Mouse (Mus musculus) hindbrain, embryonic 15.5 days (tissue): ENCODE data around the gene Gm9046. TPM values are rescaled to one million over a fixed set of nuclear protein-coding genes. Genes with fewer than 3 reads are reported as not detected.
"Not testable (repeated sequence)": the region's sequence is repeated elsewhere in the genome, so short reads cannot be mapped to it uniquely, and the experiment has no call there.

ENCODE experiments used
- ATAC-seq: fragments of 200-750 bp; cut with Nextera tagmentation; 2 replicates; pipeline ENCODE4 v1.8.0; 2017; ENCODE audit warnings: low read depth, moderate number of reproducible peaks, moderate TSS enrichment; ENCODE audit not compliant: low FRiP score
- H3K27ac ChIP-seq: fragments of 300-500 bp; sonication (generic); replicated peaks from 2 replicates; pipeline ENCODE4 v1.5.1; 2015; ENCODE audit warnings: mild to moderate bottlenecking, inconsistent platforms
- H3K27me3 ChIP-seq: fragments of 300-500 bp; sonication (generic); 2 replicates; pipeline ENCODE4 v1.6.1; 2015; ENCODE audit warnings: control low read depth, inconsistent platforms
- H3K36me3 ChIP-seq: fragments of 300-500 bp; sonication (generic); 2 replicates; pipeline ENCODE4 v1.6.1; 2015; ENCODE audit warnings: control low read depth, inconsistent platforms
- H3K4me1 ChIP-seq: fragments of 300-500 bp; sonication (generic); replicated peaks from 2 replicates; pipeline ENCODE4 v1.6.1; 2015; ENCODE audit warnings: control low read depth, inconsistent platforms
- H3K4me2 ChIP-seq: fragments of 300-500 bp; sonication (generic); 2 replicates; pipeline ENCODE4 v1.6.1; 2015; ENCODE audit warnings: moderate library complexity, mild to moderate bottlenecking, inconsistent platforms
- H3K4me3 ChIP-seq: fragments of 300-500 bp; sonication (generic); 2 replicates; pipeline ENCODE4 v1.5.1; 2015; ENCODE audit warnings: mild to moderate bottlenecking, inconsistent platforms
- H3K9ac ChIP-seq: fragments of 300-500 bp; sonication (generic); 2 replicates; pipeline ENCODE4 v1.6.1; 2015; ENCODE audit warnings: inconsistent platforms
- H3K9me3 ChIP-seq: fragments of 300-500 bp; sonication (generic); 2 replicates; pipeline ENCODE4 v1.6.1; 2016; ENCODE audit warnings: control low read depth, inconsistent platforms
- WGBS: fragments of 180-500 bp; shearing (Covaris S2); methylation state at CpG from one replicate; pipeline ENCODE4 v1.1.7; 2015; 5-methylcytosine and 5-hydroxymethylcytosine counted together
- polyA plus RNA-seq: library from polyadenylated mRNA; unstranded; fragments of >200 nt; fragmentation: Nextera tagmentation; extraction: Ambion mirVana; gene quantifications from 2 replicates; pipeline ENCODE4 v1.2.1, GENCODE M21; 2015

Gene Gm9046
- polyA plus RNA-seq, result not detected in 2 replicates

- H3K9me3 ChIP-seq, ATAC-seq, H3K36me3 ChIP-seq, H3K27ac ChIP-seq, H3K9ac ChIP-seq, H3K4me3 ChIP-seq, H3K4me1 ChIP-seq, H3K4me2 ChIP-seq, H3K27me3 ChIP-seq: not testable (repeated sequence)
- WGBS, result no CpG with 5 or more reads among the region's 14 CpGs
These were observed at the start of gene Gm9046 for GRCm38 (mm10) chr10:118343155-118343554. Gene Gm9046 (minus strand): TSS chr10:118343255.

DNA sequence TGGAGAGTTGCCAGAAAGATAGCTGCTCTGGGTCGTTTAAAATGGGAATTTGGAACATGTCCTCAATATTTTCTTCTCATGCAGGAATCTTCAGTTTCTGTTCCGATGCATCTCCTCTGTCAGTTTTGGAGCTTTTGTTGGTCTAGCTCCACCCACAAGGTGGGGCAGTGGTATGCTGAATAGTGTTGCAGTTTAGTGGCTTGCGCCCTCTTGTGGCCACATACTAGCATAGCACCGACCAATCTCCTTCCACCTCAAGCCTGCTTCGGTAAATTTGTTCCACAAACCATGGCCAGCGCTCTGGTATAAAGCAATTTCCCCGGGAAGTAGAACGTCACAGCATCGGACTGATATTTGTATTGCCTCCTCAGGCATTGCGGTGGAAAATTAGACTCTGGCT lies 27.4 kb upstream of the Gm9046 start:
- Histone ChIP-seq H3K4me2 (peak overlapping the region; percentile 45), H3K9ac (no peak overlapping the region)

DNA sequence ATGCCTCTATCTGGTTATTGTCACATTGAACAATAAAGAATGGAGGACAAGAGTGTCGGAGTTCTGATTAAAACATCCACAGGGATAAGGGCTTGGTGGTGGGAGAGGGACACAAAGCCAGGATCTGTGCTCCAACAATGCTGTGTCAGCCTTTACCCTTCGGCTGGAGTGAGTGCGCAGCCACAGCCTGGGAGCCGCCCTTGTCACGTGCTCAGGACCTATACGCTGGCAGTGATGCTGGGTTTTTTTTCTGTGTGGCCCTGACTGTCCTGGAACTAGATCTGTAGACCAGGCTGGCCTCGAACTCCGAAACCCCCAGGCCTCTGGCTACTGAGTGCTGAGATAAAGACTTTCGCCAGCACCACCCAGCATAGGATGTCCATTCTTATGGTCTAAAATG lies 26.5 kb upstream of the Gm9046 start:
- 88% methylated on average over 9 of the region's 9 CpGs for WGBS
- Histone ChIP-seq H3K36me3 (no peaks in the 10 kb centered on the region), H3K27me3 (no peaks in the 10 kb centered on the region), H3K4me3 (no peak overlapping the region), H3K4me1 (no peaks in the 10 kb centered on the region), H3K4me2 (no peak overlapping the region), H3K27ac (no peak overlapping the region), H3K9ac (no peak overlapping the region), H3K9me3 (no peaks in the 10 kb centered on the region)
- ATAC-seq, result no peak

More for the DNA sequence above, 27.4 kb upstream of the Gm9046 start:
- no peaks in the 10 kb centered on the region for H3K9me3 ChIP-seq
- H3K4me1 ChIP-seq, result no peaks in the 10 kb centered on the region
- H3K4me3 ChIP-seq, result no peak overlapping the region
- 7% methylated on average over 10 of the region's 10 CpGs for WGBS
- no peaks in the 10 kb centered on the region for H3K27me3 ChIP-seq
- H3K36me3 ChIP-seq, result no peaks in the 10 kb centered on the region
- H3K27ac ChIP-seq, result no peak overlapping the region
- peak; percentile 94 for ATAC-seq

GRCm38 (mm10) chr10:118354005-118354404 lies 10.9 kb upstream of the Gm9046 start, which contains the start of gene Gm9049:
Gene Gm9049 (minus strand): TSS chr10:118354105.
- H3K9me3 ChIP-seq, H3K4me1 ChIP-seq, H3K27me3 ChIP-seq, H3K27ac ChIP-seq, H3K9ac ChIP-seq, H3K4me3 ChIP-seq, H3K4me2 ChIP-seq, ATAC-seq, H3K36me3 ChIP-seq: not testable (repeated sequence)
- no CpG with 5 or more reads among the region's 11 CpGs for WGBS

DNA sequence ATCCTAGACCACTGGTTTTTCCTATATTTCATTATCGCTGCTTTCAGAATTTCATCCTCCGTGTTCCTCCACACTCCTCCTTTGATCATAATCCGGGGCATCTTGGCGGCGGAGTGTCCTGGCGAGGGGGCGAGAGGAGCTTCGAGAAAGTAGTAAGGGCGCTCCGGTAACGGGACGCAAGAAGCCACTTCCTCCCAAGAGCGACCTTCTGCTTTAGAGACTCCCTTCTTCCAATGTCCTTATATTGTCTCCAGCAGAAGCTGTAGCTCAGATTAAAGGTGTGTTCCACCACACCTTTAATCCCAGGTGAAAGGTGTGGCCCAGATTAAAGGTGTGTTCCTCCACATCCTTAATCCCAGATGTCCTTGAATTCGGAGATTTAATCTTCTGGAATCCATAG lies 5.5 kb upstream of the Gm9046 start, which contains the start of gene Gm9048:
Gene Gm9048, minus strand, starts transcription at position 101 of the 400 bp plus-strand sequence.
- not testable (repeated sequence) for H3K4me3 ChIP-seq, ATAC-seq, H3K27me3 ChIP-seq, H3K9ac ChIP-seq, H3K27ac ChIP-seq, H3K4me1 ChIP-seq, H3K9me3 ChIP-seq, H3K4me2 ChIP-seq, H3K36me3 ChIP-seq
- WGBS, result 100% methylated on average over 1 of the region's 14 CpGs

DNA sequence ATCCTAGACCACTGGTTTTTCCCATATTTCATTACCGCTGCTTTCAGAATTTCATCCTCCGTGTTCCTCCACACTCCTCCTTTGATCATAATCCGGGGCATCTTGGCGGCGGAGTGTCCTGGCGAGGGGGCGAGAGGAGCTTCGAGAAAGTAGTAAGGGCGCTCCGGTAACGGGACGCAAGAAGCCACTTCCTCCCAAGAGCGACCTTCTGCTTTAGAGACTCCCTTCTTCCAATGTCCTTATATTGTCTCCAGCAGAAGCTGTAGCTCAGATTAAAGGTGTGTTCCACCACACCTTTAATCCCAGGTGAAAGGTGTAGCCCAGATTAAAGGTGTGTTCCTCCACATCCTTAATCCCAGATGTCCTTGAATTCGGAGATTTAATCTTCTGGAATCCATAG lies 5.3 kb downstream of the Gm9046 start, which contains the start of gene Gm9045:
Gene Gm9045, minus strand, starts transcription at position 101 of the 400 bp plus-strand sequence.
- WGBS, result no CpG with 5 or more reads among the region's 14 CpGs
- H3K4me1 ChIP-seq, H3K27ac ChIP-seq, H3K27me3 ChIP-seq, ATAC-seq, H3K9me3 ChIP-seq, H3K36me3 ChIP-seq, H3K9ac ChIP-seq, H3K4me2 ChIP-seq, H3K4me3 ChIP-seq: not testable (repeated sequence)

DNA sequence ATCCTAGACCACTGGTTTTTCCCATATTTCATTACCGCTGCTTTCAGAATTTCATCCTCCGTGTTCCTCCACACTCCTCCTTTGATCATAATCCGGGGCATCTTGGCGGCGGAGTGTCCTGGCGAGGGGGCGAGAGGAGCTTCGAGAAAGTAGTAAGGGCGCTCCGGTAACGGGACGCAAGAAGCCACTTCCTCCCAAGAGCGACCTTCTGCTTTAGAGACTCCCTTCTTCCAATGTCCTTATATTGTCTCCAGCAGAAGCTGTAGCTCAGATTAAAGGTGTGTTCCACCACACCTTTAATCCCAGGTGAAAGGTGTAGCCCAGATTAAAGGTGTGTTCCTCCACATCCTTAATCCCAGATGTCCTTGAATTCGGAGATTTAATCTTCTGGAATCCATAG lies 10.7 kb downstream of the Gm9046 start, which contains the start of gene Gm9044:
Gene Gm9044, minus strand, starts transcription at position 101 of the 400 bp plus-strand sequence.
- not testable (repeated sequence) for H3K27me3 ChIP-seq, H3K4me2 ChIP-seq, H3K36me3 ChIP-seq, H3K9me3 ChIP-seq, ATAC-seq, H3K4me1 ChIP-seq, H3K27ac ChIP-seq, H3K9ac ChIP-seq, H3K4me3 ChIP-seq
- WGBS, result no CpG with 5 or more reads among the region's 14 CpGs

GRCm38 (mm10) chr10:118326869-118327268 lies 16.2 kb downstream of the Gm9046 start, which contains the start of gene Gm9040:
Gene Gm9040 (minus strand): TSS chr10:118326969.
- H3K27ac ChIP-seq, H3K36me3 ChIP-seq, ATAC-seq, H3K4me1 ChIP-seq, H3K4me3 ChIP-seq, H3K9ac ChIP-seq, H3K27me3 ChIP-seq, H3K9me3 ChIP-seq, H3K4me2 ChIP-seq: not testable (repeated sequence)
- no CpG with 5 or more reads among the region's 11 CpGs for WGBS

- H3K36me3 ChIP-seq, result no peaks in the 10 kb centered on the region
- H3K4me2 ChIP-seq, result no peak overlapping the region
- H3K27me3 ChIP-seq, result no peaks in the 10 kb centered on the region
- WGBS, result 87% methylated on average over 8 of the region's 8 CpGs
- no peaks in the 10 kb centered on the region for H3K9me3 ChIP-seq
- H3K4me3 ChIP-seq, result no peak overlapping the region
- H3K4me1 ChIP-seq, result no peaks in the 10 kb centered on the region
- no peak for ATAC-seq
- no peak overlapping the region for H3K9ac ChIP-seq
- no peak overlapping the region for H3K27ac ChIP-seq
These were observed 24.0 kb downstream of the Gm9046 start for GRCm38 (mm10) chr10:118319024-118319423.

- H3K27ac ChIP-seq, ATAC-seq: not testable (repeated sequence)
- 39% methylated on average over 2 of the region's 2 CpGs for WGBS
These were observed 40.9 kb downstream of the Gm9046 start for GRCm38 (mm10) chr10:118302133-118302532.

GRCm38 (mm10) chr10:118294938-118295337 lies 48.1 kb downstream of the Gm9046 start, which contains the start of gene Iltifb:
Gene Iltifb (minus strand): TSS chr10:118295038.
- no peak within 1 kb of the TSS for H3K9ac ChIP-seq
- H3K27ac ChIP-seq, result no peak within 1 kb of the TSS
- 94% methylated on average over 6 of the region's 6 CpGs for WGBS
- H3K4me2 ChIP-seq, result no peak within 1 kb of the TSS
- H3K9me3 ChIP-seq, result no peaks in the 10 kb centered on the region
- no peaks in the 10 kb centered on the region for H3K36me3 ChIP-seq
- ATAC-seq, result no peak
- H3K4me3 ChIP-seq, result no peak within 1 kb of the TSS
- no peaks in the 10 kb centered on the region for H3K4me1 ChIP-seq
- H3K27me3 ChIP-seq, result no peaks in the 10 kb centered on the region

More at GRCm38 (mm10) chr10:118302133-118302532, 40.9 kb downstream of the Gm9046 start:
- H3K36me3 ChIP-seq, H3K4me1 ChIP-seq, H3K4me2 ChIP-seq, H3K9ac ChIP-seq, H3K9me3 ChIP-seq, H3K4me3 ChIP-seq, H3K27me3 ChIP-seq: not testable (repeated sequence)
